Mouse (Mus musculus) embryo, embryonic 11 days (tissue): ENCODE results near the gene Itga3.

Experiments
- DNase-seq: peaks from one replicate; pipeline ENCODE4 v3.0.0-alpha.2; 2015

Gene Itga3

DNA sequence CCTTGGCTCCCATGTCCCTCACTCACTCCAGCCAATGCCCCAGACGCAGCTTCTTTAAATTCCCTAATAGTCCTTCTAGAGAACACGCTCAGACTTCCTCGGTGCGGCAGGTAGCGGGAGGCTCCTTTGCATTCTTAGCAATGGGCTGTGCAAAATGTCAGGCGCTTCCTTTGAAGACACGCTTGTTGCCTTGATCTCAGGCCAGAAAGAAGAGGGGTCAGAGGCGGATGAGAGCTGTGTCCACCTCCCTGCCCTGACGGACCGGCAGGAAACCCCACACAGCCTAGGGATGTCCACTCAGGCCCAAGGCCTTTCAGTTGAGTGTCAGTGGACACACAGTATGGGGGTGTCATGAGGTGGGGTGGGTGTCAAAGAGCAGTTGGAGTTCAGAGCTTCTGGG lies 19.0 kb upstream of the Itga3 start:
- DNase-seq: no peak

GRCm38 (mm10) chr11:95093077-95093476 lies 16.5 kb upstream of the Itga3 start:
- no peak for DNase-seq

GRCm38 (mm10) chr11:95088857-95089779 lies 12.5 kb upstream of the Itga3 start:
- no peak for DNase-seq

- DNase-seq: no peak
Observed at GRCm38 (mm10) chr11:95088286-95088685, 11.7 kb upstream of the Itga3 start.

GRCm38 (mm10) chr11:95087301-95088228 lies 11.0 kb upstream of the Itga3 start:
- DNase-seq: no peak

DNA sequence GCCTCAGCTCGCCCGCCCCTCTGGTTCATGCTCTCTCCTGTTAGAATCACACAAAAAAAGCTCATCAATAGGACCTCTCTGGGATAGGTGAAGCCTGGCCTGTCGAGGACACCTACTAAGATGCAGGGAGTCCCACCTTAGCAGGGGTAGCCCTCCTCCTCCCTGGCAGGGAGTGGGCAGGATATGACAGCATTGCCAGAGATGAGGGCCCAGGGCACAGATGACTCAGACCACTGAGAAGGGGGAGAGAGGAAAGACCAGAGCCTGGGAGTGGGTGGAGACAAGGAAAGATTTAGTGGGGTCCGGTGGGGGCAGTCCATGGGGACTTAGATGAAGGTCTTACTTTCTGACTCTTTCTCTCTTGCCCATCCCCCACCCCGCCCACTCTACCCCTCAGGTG lies 9.6 kb upstream of the Itga3 start:
- no peak for DNase-seq

DNA sequence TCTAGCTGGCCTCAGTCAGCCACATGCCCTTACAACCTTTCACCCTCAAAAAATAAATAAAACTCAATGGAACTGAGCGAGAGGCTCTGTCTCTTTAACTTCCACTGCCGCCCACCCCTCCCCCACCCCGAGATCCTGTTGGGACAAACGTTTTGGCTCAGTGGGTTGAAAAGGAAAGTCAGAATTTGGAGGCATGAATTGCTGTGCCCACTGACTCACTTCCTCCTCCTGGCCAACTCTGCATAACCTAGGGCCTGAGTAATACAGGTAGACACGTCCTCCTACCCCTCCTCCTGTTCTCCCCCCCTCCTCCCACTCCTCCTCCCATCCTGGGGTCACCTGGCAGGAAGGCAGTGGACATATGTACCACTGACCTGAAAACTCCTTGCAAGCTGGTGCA lies 9.1 kb upstream of the Itga3 start:
- peak; percentile 27 for DNase-seq

DNA sequence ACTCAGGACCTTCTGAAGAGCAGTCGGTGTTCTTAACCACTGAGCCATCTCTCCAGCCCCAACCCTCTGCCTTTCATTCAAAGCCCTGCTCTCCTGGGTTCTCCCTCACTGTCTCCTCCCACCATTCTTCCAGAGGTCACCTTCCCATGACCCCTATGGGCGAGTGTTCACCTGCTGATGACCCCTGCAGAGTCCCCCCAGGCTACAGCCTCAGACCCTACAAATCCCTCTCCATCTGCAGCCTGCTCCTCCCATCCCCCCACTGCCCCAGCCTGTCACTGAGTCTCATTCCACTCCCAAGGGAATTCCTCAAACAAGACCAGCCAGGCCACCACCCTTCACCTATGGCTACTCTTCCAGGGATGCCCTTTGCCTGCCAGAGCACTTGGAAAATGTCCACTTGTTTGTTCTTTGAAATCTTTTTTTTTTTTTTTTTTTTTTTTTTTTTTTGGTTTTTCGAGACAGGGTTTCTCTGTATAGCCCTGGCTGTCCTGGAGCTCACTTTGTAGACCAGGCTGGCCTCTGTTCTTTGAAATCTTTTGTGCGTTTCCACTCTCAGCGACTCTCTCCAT lies 8.3 kb upstream of the Itga3 start:
- peak; percentile 25 for DNase-seq

GRCm38 (mm10) chr11:95084175-95084574 lies 7.6 kb upstream of the Itga3 start:
- DNase-seq: no peak

DNA sequence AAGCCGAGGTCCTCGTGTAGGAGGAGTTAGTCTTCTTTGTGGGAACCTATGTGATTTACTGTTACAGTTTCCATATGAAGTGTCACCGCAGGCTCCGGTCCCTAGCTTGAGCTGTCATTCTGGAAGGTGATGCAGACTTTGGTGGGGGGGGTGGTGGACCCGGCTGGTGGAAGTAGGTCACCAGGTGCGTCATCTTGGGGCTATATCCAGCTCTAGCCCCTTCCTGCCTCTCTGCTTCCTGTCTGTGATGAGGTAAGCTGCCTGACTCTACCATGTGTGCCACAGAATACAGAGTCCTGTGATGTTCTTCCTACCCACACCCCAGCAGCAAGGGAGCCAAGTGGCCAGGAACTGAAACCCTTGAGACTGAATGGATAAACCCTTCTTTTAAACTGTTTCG lies 6.3 kb upstream of the Itga3 start:
- no peak for DNase-seq

DNA sequence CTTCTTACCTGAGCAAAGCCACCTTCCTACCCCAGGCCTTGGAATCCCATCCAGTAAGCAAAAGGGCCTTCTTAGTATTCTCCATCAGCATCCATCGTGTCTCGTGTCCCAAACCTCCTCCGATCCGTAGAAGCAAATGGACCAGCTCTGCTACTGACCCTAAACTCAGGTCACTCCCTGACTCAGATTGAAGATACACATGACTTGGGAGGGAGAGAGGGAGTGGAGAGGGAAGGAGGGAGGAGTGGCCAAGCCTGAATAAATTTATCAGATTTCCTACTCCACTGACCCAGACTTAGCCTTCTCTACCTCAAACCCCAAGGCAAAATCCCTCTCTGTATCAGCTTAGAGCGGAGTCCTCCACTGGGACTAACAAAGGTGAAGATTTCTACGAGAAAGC lies 4.2 kb upstream of the Itga3 start:
- DNase-seq: no peak

DNA sequence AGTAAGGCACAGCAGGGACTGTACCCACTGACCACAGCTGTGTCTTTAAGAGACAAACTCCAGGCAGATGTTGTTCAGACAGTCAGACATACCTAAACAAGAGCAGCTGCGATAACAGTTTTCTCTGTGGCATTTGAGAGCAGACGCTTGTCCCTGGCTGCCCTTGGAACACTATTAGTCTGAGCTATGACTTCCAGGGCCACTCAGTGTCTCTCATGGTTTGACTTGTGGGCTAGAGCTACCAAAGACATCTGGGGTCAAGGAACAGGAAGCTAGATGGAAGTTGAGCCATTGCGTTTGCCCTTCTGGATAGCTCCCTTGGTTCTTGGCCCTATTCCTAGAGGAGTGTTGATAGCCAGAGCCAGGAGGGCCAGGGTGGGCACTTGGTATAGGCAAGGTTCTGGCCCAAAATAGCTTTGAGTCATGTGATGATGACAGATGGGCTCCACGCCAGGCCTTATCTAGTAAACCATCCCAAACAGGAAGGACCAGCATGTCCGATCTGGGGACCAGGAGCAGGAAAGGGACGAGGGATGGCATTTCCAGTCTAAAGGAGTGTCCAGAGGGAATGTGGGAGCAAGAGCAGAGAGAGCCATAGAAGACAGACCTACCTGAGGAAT lies 2.8 kb upstream of the Itga3 start:
- no peak for DNase-seq

GRCm38 (mm10) chr11:95077956-95078355 lies 1.4 kb upstream of the Itga3 start:
- no peak for DNase-seq

DNA sequence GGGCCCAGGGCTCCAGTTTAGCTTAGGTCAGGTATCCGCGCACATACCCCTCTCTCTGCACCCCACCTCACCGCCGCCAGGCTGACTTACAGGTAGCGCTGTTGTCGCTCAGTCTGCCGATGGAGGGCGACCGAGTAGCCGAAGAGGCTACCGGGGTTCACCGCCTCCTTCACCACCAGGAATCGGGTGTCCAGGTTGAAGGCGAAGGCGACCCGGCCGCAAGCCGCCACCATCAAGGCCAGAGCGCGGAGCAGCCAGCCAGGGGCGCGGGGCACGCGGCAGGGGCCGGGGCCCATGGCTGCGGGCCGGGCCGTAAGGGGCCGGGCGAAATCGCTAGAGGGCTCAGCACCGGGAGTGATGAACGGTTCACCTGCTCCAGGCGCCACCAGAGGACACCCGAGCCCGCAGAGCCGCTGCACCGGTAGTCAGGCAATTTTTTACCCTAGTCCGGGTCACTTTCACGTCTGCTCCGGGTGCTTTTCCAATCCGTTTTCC lies 513 bp downstream of the Itga3 start:
- peak; percentile 72 for DNase-seq

- DNase-seq: peak; percentile 56
Observed at GRCm38 (mm10) chr11:95075197-95076040, 1.2 kb downstream of the Itga3 start.

GRCm38 (mm10) chr11:95074694-95075093 lies 1.9 kb downstream of the Itga3 start:
- no peak for DNase-seq

- DNase-seq: no peak
Observed at GRCm38 (mm10) chr11:95073835-95074234, 2.8 kb downstream of the Itga3 start.

DNA sequence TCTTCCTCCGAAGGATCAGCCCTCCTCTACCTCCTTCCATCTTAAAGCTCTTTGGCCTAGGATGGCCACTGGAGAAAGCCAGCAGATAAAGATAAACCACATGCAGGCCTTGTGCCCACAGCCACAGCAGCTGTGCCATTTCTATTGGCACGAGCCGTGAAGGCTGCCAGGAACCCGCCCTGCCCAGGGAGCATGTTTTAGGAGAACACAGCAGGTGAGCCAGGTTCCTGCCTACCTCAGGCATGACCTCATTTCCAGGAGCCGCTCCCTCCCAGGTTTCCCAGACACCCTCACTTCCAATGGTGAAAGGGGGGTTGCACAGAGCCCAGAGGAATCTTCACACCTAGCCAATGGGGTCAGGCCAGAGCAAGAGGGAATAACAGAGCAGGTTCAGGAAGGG lies 3.8 kb downstream of the Itga3 start:
- no peak for DNase-seq

GRCm38 (mm10) chr11:95072136-95072535 lies 4.5 kb downstream of the Itga3 start:
- no peak for DNase-seq

DNA sequence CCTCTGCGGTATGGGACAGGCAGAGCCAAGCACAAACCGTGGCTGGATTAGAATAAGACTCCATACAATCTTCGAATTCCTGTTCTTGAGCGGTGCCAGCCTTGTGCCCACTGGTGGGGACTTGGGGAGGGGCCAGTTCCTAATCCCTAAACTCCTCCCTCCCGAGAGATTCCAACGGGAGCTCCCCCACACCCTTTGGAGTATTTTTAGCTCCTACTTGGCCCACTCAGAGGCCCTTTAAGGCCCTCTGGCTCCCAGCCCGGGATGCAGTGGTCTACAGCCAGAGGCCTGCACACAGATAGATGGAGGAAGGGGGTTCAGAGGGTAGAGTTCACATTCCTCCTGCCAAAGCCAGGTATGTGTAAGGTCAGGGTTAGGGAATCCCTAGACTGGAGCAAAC lies 5.3 kb downstream of the Itga3 start:
- DNase-seq: no peak
